Mouse (Mus musculus) adrenal gland, adult 18-20 months (tissue): ENCODE results near the gene Dmrt2. TPM values are rescaled to one million over a fixed set of nuclear protein-coding genes. Genes with fewer than 3 reads are reported as not detected.

ENCODE experiments used
- DNase-seq, 2 experiments: peaks; one replicate each; pipeline ENCODE4 v3.0.0; 2021 to 2022; ENCODE audit warnings: low spot score in 2 of 2
- total RNA-seq, 2 experiments: library from RNA; stranded (reverse); gene quantifications; 1 replicate in 1 of 2; 2 replicates in 1 of 2; pipeline ENCODE4 v1.2.3; 2021

Dmrt2 gene
- total RNA-seq, 2 experiments from 2014 or later = 3.5 to 9.6 TPM

- DNase-seq = no peak
Observed at GRCm38 (mm10) chr19:25674744-25675143, 2.5 kb downstream of the Dmrt2 start.

DNA sequence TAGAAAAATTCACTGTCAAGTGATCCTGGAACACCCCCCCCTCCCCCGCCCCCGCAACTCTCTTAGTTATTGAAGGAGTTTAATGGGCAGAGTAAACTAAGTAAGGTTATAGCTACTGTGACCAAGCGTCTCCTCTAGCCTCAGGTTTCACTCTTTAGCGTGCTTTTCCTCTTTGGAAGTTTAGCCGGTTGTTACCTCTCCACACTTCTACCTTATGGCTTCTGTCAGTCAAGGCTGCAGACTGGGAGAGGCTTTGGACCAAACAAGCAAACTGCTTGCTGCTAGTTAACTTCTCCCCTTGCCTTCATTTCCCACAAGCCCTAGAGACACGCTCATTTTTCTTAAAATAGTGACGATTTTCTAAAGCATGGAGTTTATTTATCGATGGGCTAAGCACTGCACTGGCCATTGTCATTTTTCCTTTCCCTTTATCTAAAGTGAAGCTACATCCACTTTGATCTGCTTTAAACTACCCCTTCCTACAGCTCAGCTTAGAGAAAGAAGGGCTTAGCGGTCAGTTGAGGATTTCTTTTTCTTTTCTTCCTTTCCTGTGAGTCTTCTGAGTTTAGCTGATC is 3.7 kb downstream of the Dmrt2 start:
- DNase-seq = no peak

GRCm38 (mm10) chr19:25698850-25699249 is 26.6 kb downstream of the Dmrt2 start:
- no peak for DNase-seq

DNA sequence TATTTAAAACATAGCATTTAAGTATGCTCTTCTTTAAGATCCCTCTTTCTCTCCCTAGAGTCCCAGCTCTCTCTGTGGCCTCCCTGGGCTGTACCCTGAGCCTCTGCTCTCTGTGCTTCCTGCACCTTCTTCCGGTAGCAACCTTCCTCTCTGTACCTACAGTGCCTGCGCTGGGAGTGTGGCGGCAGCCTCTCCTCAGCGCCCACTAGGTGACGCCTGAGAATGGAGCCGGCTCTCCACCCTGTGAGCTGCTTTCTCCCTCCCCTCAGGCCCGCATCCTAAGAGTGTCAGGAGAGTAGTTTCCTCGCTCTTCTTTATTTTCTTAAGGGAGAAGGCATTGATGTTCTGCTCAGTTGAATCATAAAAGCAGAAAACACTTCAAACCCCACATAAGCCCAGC is 41.2 kb downstream of the Dmrt2 start:
- no peak for DNase-seq

DNA sequence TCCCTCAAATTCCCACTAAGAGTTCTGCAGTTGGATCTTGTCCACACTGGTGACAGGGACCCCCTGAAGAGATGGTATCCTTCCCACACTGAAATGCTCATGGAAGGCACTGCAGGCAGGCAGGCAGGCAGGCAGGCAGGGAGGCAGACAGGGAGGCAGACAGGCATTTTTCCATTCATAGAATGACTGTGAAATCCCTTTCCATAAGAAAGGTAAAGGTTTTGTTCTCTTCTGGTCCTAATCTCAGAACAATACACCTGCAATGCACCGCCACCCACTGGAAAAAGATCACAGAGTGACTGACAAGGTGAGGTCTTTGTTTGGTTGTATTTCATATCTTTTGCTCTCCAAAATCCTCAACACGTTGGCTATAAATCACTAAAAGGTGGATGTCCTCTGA is 42.7 kb downstream of the Dmrt2 start:
- DNase-seq = no peak

DNA sequence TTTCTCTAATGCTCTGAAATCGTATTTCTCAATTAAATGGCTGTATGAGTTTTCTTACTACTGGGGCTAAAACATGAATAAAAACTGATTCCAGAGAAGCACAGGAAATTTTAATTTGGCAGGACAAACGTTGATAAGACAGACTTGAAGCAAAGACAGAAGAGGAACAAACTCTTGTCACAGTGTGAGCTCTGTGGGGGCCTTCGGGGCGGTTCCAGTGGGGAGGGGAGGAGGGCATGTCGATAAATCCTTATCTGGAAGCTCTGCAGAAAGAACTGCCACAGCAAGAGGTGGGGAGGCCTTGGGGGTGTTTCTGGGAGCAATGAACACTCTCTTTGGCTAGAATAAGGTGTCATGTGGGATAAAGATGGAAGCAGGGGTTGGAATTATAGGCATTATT is 50.4 kb downstream of the Dmrt2 start:
- DNase-seq = no peak

Other genes starting within 250 kb of the Dmrt2 start
- gene Dmrt1, start 166.8 kb upstream of the Dmrt2 start, total RNA-seq = not detected
- not detected for gene Dmrt3, start 62.1 kb upstream of the Dmrt2 start, total RNA-seq